8 mouse cellular contexts compared by ENCODE assay signal in the genomic region with DNA sequence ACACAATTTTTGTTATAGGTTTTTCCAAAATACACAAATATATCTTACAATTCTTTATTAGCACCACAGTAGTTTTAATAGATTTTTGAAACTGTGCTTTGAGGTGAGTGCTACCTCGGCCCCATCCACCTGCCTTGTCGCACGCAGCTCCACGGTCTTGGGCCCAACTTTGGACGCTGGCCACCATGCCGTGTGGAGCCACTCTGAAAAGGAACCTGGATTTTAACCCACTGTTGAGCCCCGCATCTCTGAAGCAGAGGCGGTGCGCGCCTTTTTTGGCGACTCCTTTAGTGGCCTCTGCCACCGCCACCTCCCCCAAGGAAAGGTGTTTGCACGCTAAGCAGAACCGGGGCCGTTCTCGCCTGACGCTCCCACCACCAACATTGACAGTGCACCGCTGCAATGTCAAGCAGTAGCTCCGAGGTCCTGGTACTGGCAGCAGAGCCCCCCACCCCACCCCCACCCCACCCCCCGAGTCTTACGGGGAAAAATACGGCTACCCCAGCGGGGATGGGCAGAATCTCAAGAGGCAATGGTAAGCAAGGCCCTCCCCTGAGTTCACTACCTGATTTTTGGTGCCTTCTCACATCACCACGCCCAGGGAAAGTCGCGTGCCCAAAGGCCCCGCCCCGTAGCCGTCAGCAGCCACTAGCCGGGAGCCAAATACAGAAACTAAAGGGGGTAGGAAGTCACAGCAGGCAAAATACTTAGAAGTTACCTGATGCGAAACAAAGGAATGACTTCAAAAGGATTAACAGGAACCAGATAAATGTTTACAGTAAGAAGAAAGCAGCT. TPM values are rescaled to one million over a fixed set of nuclear protein-coding genes. Genes with fewer than 3 reads are reported as not detected.
A peak's percentile ranks its signal among the peaks of the same experiment; 100 is the strongest.
DNase-seq lines count a peak whose midpoint lies in the region; ATAC-seq and TF ChIP-seq lines count a peak whose summit lies in the region.
"Had no signal": no experiment of that assay in that cellular context is flagged by ENCODE, and none has a peak within 500 bp of the region (broad histone marks: within the 10 kb centered on the region; RNA-seq: fewer than 3 reads in every experiment).

No protein-coding gene starts in this region.

- in situ Hi-C loops in ES-E14 (cut with MboI; ENCODE audit: low sequenced_read_pairs in 2 of 2, unreplicated experiment in 2 of 2): no loop called here

- H3K27me3 ChIP-seq in heart, embryonic 16.5 days (ENCODE audit: control insufficient read depth, insufficient read depth, low read length): no peaks in the 10 kb centered on the region
- H3K27me3 ChIP-seq in limb, embryonic 15.5 days: no peaks in the 10 kb centered on the region
- H3K27me3 ChIP-seq in midbrain, embryonic 15.5 days (replicated peaks): no peaks in the 10 kb centered on the region

- no peaks in the 10 kb centered on the region for H3K9me3 ChIP-seq in ES-E14 (ENCODE audit: control insufficient read depth, insufficient read depth, low read depth, low read length)
- H3K9me3 ChIP-seq in heart, embryonic 16.5 days (replicated peaks; ENCODE audit: control insufficient read depth, low read length): no peaks in the 10 kb centered on the region
- H3K9me3 ChIP-seq in limb, embryonic 15.5 days: no peaks in the 10 kb centered on the region
- H3K9me3 ChIP-seq in midbrain, embryonic 15.5 days: no peaks in the 10 kb centered on the region

- H3K4me2 ChIP-seq in heart, embryonic 16.5 days (ENCODE audit: low read depth, low read length): peak overlapping the region; percentile 60
- peak overlapping the region; percentile 56 for H3K4me2 ChIP-seq in limb, embryonic 15.5 days
- peak overlapping the region; percentile 64 for H3K4me2 ChIP-seq in midbrain, embryonic 15.5 days

- peak overlapping the region; percentile 46 to 54 for H3K4me3 ChIP-seq in ES-E14 (ENCODE audit: insufficient read depth in 1 of 2, low read depth in 1 of 2, low read length in 2 of 2, poor library complexity in 1 of 2, severe bottlenecking in 1 of 2)
- H3K4me3 ChIP-seq in heart, embryonic 16.5 days (ENCODE audit: low read length): peak overlapping the region; percentile 56
- peak overlapping the region; percentile 38 for H3K4me3 ChIP-seq in limb, embryonic 15.5 days
- H3K4me3 ChIP-seq in midbrain, embryonic 15.5 days: peak overlapping the region; percentile 37

- 6% methylated on average over 31 of the region's 31 CpGs for WGBS in heart, embryonic 16.5 days
- 12% methylated on average over 31 of the region's 31 CpGs for WGBS in limb, embryonic 15.5 days
- WGBS in midbrain, embryonic 15.5 days: 10% methylated on average over 31 of the region's 31 CpGs

- H3K4me1 ChIP-seq in ES-E14 (ENCODE audit: control insufficient read depth in 2 of 2, insufficient read depth in 2 of 2, low read length in 2 of 2, poor library complexity in 1 of 2): peaks cover 0 to 6% of the 10 kb centered on the region in 2 experiments; a peak in 2 of 4 replicates
- no peaks in the 10 kb centered on the region for H3K4me1 ChIP-seq in heart, embryonic 16.5 days (ENCODE audit: control insufficient read depth, insufficient read depth, low read length)
- 0 out of 2 replicates have a peak, but pooled peaks cover 5% of the 10 kb centered on the region for H3K4me1 ChIP-seq in limb, embryonic 15.5 days
- H3K4me1 ChIP-seq in midbrain, embryonic 15.5 days: 0 out of 2 replicates have a peak, but pooled peaks cover 2% of the 10 kb centered on the region

- ATAC-seq in heart, embryonic 16.5 days (replicated peaks; ENCODE audit: extremely low read depth, insufficient read depth, low FRiP score): peak; percentile 67; the same call in 1 of the 2 replicates
- no peak for ATAC-seq in limb, embryonic 15.5 days (ENCODE audit: insufficient number of reproducible peaks, low FRiP score, low TSS enrichment, low read depth)
- ATAC-seq in midbrain, embryonic 15.5 days (replicated peaks): peak; percentile 70; the same call in 1 of the 2 replicates

- H3K27ac ChIP-seq in ES-E14 (ENCODE audit: insufficient read depth, low read depth, low read length, poor library complexity, severe bottlenecking): no peak overlapping the region
- no peak overlapping the region for H3K27ac ChIP-seq in heart, embryonic 16.5 days (ENCODE audit: low read length)
- no peak overlapping the region for H3K27ac ChIP-seq in limb, embryonic 15.5 days
- no peak overlapping the region for H3K27ac ChIP-seq in midbrain, embryonic 15.5 days

- DNase-seq in ES-E14 (ENCODE audit: low read depth, low spot score): peak; percentile 58
- DNase-seq in brain, adult 2 months (ENCODE audit: low read depth, low spot score): peak; percentile 1
- DNase-seq in thymus, postnatal 25 days: peak; percentile 50
- no peak for DNase-seq in right cerebral cortex, postnatal 14 days

- H3K9ac ChIP-seq in ES-E14 (ENCODE audit: insufficient read depth, low read depth, low read length, poor library complexity, severe bottlenecking): peak overlapping the region; percentile 9; the same call in 1 of the 2 replicates
- peak overlapping the region; percentile 17 for H3K9ac ChIP-seq in heart, embryonic 16.5 days (ENCODE audit: low read length)
- H3K9ac ChIP-seq in limb, embryonic 15.5 days: no peak overlapping the region
- H3K9ac ChIP-seq in midbrain, embryonic 15.5 days: peak overlapping the region; percentile 32; the same call in 1 of the 2 replicates

- H3K36me3 ChIP-seq in ES-E14 (ENCODE audit: control insufficient read depth, insufficient read depth, low read length, poor library complexity, severe bottlenecking): no peaks in the 10 kb centered on the region
- H3K36me3 ChIP-seq in heart, embryonic 16.5 days (ENCODE audit: control insufficient read depth, insufficient read depth): no peaks in the 10 kb centered on the region
- no peaks in the 10 kb centered on the region for H3K36me3 ChIP-seq in limb, embryonic 15.5 days
- no peaks in the 10 kb centered on the region for H3K36me3 ChIP-seq in midbrain, embryonic 15.5 days (replicated peaks)

TF ChIP-seq in ES-E14, 5 proteins besides CTCF, POLR2A, EP300 and RAD21:
- TF ChIP-seq HCFC1 (IDR thresholded peaks at IDR 0.05; ENCODE audit: borderline replicate concordance, insufficient read depth, low read length) (no peak), MAFK (IDR thresholded peaks at IDR 0.05; ENCODE audit: insufficient read depth, low read depth, low read length) (no peak), ZNF384 (IDR thresholded peaks at IDR 0.05; ENCODE audit: low read depth, low read length) (no peak), CHD2 (IDR thresholded peaks at IDR 0.05; ENCODE audit: low read depth, low read length) (no peak), ZC3H11A (IDR thresholded peaks at IDR 0.05; ENCODE audit: borderline replicate concordance, low read depth, low read length) (no peak)
TF ChIP-seq in ES-E14: peak in this region for 0.

RNA-seq across cellular contexts. Expression of gene Zfp677, which starts 13.4 kb away (rescaled TPM):
- 1.7 and 2.4 TPM in 2 replicates for total RNA-seq in ES-E14 (2012; rRNA removed)
- 2.1 and 2.3 TPM in 2 replicates for polyA plus RNA-seq in heart, embryonic 16.5 days (2015; fragmentation: Nextera tagmentation; extraction: Ambion mirVana)
- polyA plus RNA-seq in limb, embryonic 15.5 days (2015; fragmentation: Nextera tagmentation; extraction: Ambion mirVana): 4.2 and 4.6 TPM in 2 replicates
- polyA plus RNA-seq in midbrain, embryonic 15.5 days (2015; fragmentation: Nextera tagmentation; extraction: Ambion mirVana): 5.0 and 6.0 TPM in 2 replicates

RNA-seq across cellular contexts. Expression of gene Zfp54, which starts 52.9 kb away (rescaled TPM):
- 2.7 and 3.3 TPM in 2 replicates for total RNA-seq in ES-E14 (2012; rRNA removed)
- 3.7 and 4.5 TPM in 2 replicates for polyA plus RNA-seq in heart, embryonic 16.5 days (2015; fragmentation: Nextera tagmentation; extraction: Ambion mirVana)
- polyA plus RNA-seq in limb, embryonic 15.5 days (2015; fragmentation: Nextera tagmentation; extraction: Ambion mirVana): 5.3 and 6.0 TPM in 2 replicates
- 6.0 and 6.1 TPM in 2 replicates for polyA plus RNA-seq in midbrain, embryonic 15.5 days (2015; fragmentation: Nextera tagmentation; extraction: Ambion mirVana)

RNA-seq across cellular contexts. Expression of gene Vmn1r237, which starts 58.5 kb away (rescaled TPM):
- total RNA-seq in ES-E14 (2012; rRNA removed): not detected in 2 replicates
- not detected in 2 replicates for polyA plus RNA-seq in heart, embryonic 16.5 days (2015; fragmentation: Nextera tagmentation; extraction: Ambion mirVana)
- polyA plus RNA-seq in limb, embryonic 15.5 days (2015; fragmentation: Nextera tagmentation; extraction: Ambion mirVana): not detected in 2 replicates
- polyA plus RNA-seq in midbrain, embryonic 15.5 days (2015; fragmentation: Nextera tagmentation; extraction: Ambion mirVana): not detected in 2 replicates
- total RNA-seq: liver, adult 2 months had no signal
- polyA plus RNA-seq: liver, adult 2 months had no signal
